Mouse (Mus musculus) lung, postnatal 0 days (tissue): ENCODE data around the gene Bbs4.

Source experiments
- CTCF ChIP-seq: IDR thresholded peaks from 2 replicates; pipeline ENCODE4 v1.5.1; 2016; ENCODE audit warnings: antibody characterized with exemption, mild to moderate bottlenecking
- EP300 ChIP-seq: IDR thresholded peaks from 2 replicates; pipeline ENCODE4 v1.6.1; 2016; ENCODE audit warnings: antibody characterized with exemption, mild to moderate bottlenecking, control low read depth

DNA sequence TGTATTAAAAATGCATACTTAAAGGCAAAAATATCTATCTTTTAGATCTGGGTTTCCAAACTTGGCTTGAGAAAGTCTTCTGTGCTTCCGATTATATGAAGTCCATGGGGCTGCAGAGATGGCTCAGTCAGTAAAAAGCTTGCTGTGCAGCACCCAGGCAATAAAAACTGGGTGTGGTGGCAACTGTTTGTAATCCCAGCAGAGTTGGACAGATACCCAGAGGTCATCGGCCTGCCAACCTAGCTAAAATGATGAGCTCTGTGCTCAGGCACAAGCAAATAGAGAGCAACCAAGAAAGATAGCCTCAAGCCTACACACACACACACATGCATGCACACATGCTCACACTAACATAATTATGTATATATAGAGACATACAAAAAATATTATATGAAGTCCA lies 75.1 kb downstream of the Bbs4 start:
- TF ChIP-seq CTCF (no peak), EP300 (no peak)
